8 mouse cellular contexts compared by ENCODE assay signal in genomic region chr7:144939344-144940002, GRCm38 (mm10). TPM values are rescaled to one million over a fixed set of nuclear protein-coding genes. Genes with fewer than 3 reads are reported as not detected.
DNase-seq lines count a peak whose midpoint lies in the region; ATAC-seq and TF ChIP-seq lines count a peak whose summit lies in the region.

Ccnd1 (minus strand) TSS chr7:144939925.

- no peaks in the 10 kb centered on the region; the same call in 1 of the 2 replicates for H3K4me1 ChIP-seq in cortical plate, adult 2 months (ENCODE audit: control insufficient read depth, insufficient read depth, low read length)
- H3K4me1 ChIP-seq in intestine, embryonic 16.5 days (ENCODE audit: control insufficient read depth, insufficient read depth, low read length): peaks cover 39% of the 10 kb centered on the region
- peaks cover 20% of the 10 kb centered on the region for H3K4me1 ChIP-seq in limb, embryonic 11.5 days (ENCODE audit: control insufficient read depth, insufficient read depth, low read length)
- H3K4me1 ChIP-seq in midbrain, embryonic 15.5 days: peaks cover 74% of the 10 kb centered on the region

- peak; percentile 50 for DNase-seq in ovary, postnatal 14 days (ENCODE audit: low spot score)
- no peak for DNase-seq in ovary, postnatal 10 days (ENCODE audit: low spot score)
- peak; percentile 86 for DNase-seq in limb, embryonic 11.5 days (ENCODE audit: low spot score)
- DNase-seq in urinary bladder, postnatal 14 days (ENCODE audit: low spot score): peak; percentile 65

- H3K4me3 ChIP-seq in cortical plate, adult 2 months (ENCODE audit: insufficient read depth, low read length): peak within 1 kb of the TSS; percentile 83
- peak within 1 kb of the TSS; percentile 66 for H3K4me3 ChIP-seq in intestine, embryonic 16.5 days (ENCODE audit: low read length)
- peak within 1 kb of the TSS; percentile 70 for H3K4me3 ChIP-seq in limb, embryonic 11.5 days (ENCODE audit: low read depth, low read length)
- peak within 1 kb of the TSS; percentile 47 for H3K4me3 ChIP-seq in midbrain, embryonic 15.5 days

- WGBS in intestine, embryonic 16.5 days: under 1% methylated on average over 41 of the region's 45 CpGs
- WGBS in limb, embryonic 11.5 days: under 1% methylated on average over 39 of the region's 45 CpGs
- WGBS in midbrain, embryonic 15.5 days: 0% methylated on average over 37 of the region's 45 CpGs

- no peaks in the 10 kb centered on the region for H3K9me3 ChIP-seq in intestine, embryonic 16.5 days (ENCODE audit: control insufficient read depth, low read length)
- H3K9me3 ChIP-seq in limb, embryonic 11.5 days (ENCODE audit: control insufficient read depth, low read length): no peaks in the 10 kb centered on the region
- H3K9me3 ChIP-seq in midbrain, embryonic 15.5 days: no peaks in the 10 kb centered on the region

- 0 out of 2 replicates have a peak within 1 kb of the TSS, but pooled peaks have one; percentile 18 for H3K27ac ChIP-seq in cortical plate, adult 2 months (ENCODE audit: insufficient read depth, low read length)
- peak within 1 kb of the TSS; percentile 80 for H3K27ac ChIP-seq in intestine, embryonic 16.5 days (ENCODE audit: low read length)
- peak within 1 kb of the TSS; percentile 84 for H3K27ac ChIP-seq in limb, embryonic 11.5 days (replicated peaks; ENCODE audit: low read depth, low read length)
- H3K27ac ChIP-seq in midbrain, embryonic 15.5 days: peak within 1 kb of the TSS; percentile 34

- peak; percentile 63; the same call in 1 of the 2 replicates for TF ChIP-seq POLR2A in cortical plate, adult 2 months (IDR thresholded peaks at IDR 0.05; ENCODE audit: extremely low read depth, insufficient read depth, low read length)

- peak within 1 kb of the TSS; percentile 85 for H3K4me2 ChIP-seq in intestine, embryonic 16.5 days (ENCODE audit: low read depth, low read length)
- H3K4me2 ChIP-seq in limb, embryonic 11.5 days (ENCODE audit: low read depth, severe bottlenecking): peak within 1 kb of the TSS; percentile 84
- peak within 1 kb of the TSS; percentile 96 for H3K4me2 ChIP-seq in midbrain, embryonic 15.5 days

- H3K9ac ChIP-seq in intestine, embryonic 16.5 days (ENCODE audit: low read depth, low read length): peak within 1 kb of the TSS; percentile 85
- peak within 1 kb of the TSS; percentile 95 for H3K9ac ChIP-seq in limb, embryonic 11.5 days (ENCODE audit: low read length)
- peak within 1 kb of the TSS; percentile 4; the same call in 1 of the 2 replicates for H3K9ac ChIP-seq in midbrain, embryonic 15.5 days

- peaks cover 8% of the 10 kb centered on the region; the same call in 1 of the 2 replicates for H3K36me3 ChIP-seq in intestine, embryonic 16.5 days (ENCODE audit: control insufficient read depth, insufficient read depth, low read length)
- H3K36me3 ChIP-seq in limb, embryonic 11.5 days (ENCODE audit: control insufficient read depth, insufficient read depth, low read length): peaks cover 12% of the 10 kb centered on the region
- no peaks in the 10 kb centered on the region for H3K36me3 ChIP-seq in midbrain, embryonic 15.5 days (replicated peaks)

- peaks cover 6% of the 10 kb centered on the region for H3K27me3 ChIP-seq in intestine, embryonic 16.5 days (replicated peaks; ENCODE audit: control insufficient read depth, insufficient read depth, low read length)
- no peaks in the 10 kb centered on the region for H3K27me3 ChIP-seq in limb, embryonic 11.5 days (ENCODE audit: control insufficient read depth, insufficient read depth, low read length)
- H3K27me3 ChIP-seq in midbrain, embryonic 15.5 days (replicated peaks): peaks cover 42% of the 10 kb centered on the region

- no peak for TF ChIP-seq CTCF in cortical plate, adult 2 months (IDR thresholded peaks at IDR 0.05; ENCODE audit: extremely low read depth, insufficient read depth, low read length)

- ATAC-seq in granulocyte monocyte progenitor cell, adult 5-6 weeks (replicated peaks; ENCODE audit: poor library complexity, severe bottlenecking): peak; percentile 38
- peak; percentile 62 for ATAC-seq in intestine, embryonic 16.5 days
- ATAC-seq in limb, embryonic 11.5 days (ENCODE audit: insufficient number of reproducible peaks, low FRiP score, low TSS enrichment, low read depth): peak; percentile 68; the same call in 1 of the 2 replicates
- peak; percentile 35 for ATAC-seq in midbrain, embryonic 15.5 days (replicated peaks)

RNA-seq across cellular contexts. Expression of gene Ccnd1, which starts in this region (rescaled TPM):
- polyA plus RNA-seq in cortical plate, adult 2 months (2012; rRNA removed): 27.7 and 28.2 TPM in 2 replicates
- 6.0 and 10.6 TPM in 2 replicates for total RNA-seq in granulocyte monocyte progenitor cell, adult 5-6 weeks (2014; fragmentation: Nextera tagmentation)
- 6.2 and 8.9 TPM in 2 replicates for total RNA-seq in granulocyte monocyte progenitor cell, adult 5-6 weeks (2017)
- 59.3 and 72.2 TPM in 2 replicates for polyA plus RNA-seq in intestine, embryonic 16.5 days (2015; fragmentation: Nextera tagmentation; extraction: Ambion mirVana)
- polyA plus RNA-seq in limb, embryonic 11.5 days (2014; fragmentation: Nextera tagmentation; extraction: Ambion mirVana): 166 and 200 TPM in 2 replicates
- 39.4 and 40.8 TPM in 2 replicates for polyA plus RNA-seq in midbrain, embryonic 15.5 days (2015; fragmentation: Nextera tagmentation; extraction: Ambion mirVana)

Comparison
In these comparisons a context has a peak if more than half of its experiments do, and no peak if none do; other contexts are left out.
1. H3K27ac ChIP-seq: peak in every context shown above with its lines; median percentile 84 in limb, embryonic 11.5 days; 80 in intestine, embryonic 16.5 days; 34 in midbrain, embryonic 15.5 days; 18 in cortical plate, adult 2 months.
2. H3K9ac ChIP-seq: peak in every context shown above with its lines; median percentile 95 in limb, embryonic 11.5 days; 85 in intestine, embryonic 16.5 days; 4 in midbrain, embryonic 15.5 days.